Mouse (Mus musculus): ENCODE data around the gene Lzts2.
"Not testable (repeated sequence)": the region's sequence is repeated elsewhere in the genome, so short reads cannot be mapped to it uniquely, and the experiment has no call there.

Gene Lzts2

GRCm38 (mm10) chr19:45026958-45027670, 12.9 kb downstream of the Lzts2 start:
- no peak for DNase-seq

GRCm38 (mm10) chr19:45027848-45028247, 13.6 kb downstream of the Lzts2 start:
- DNase-seq = no peak

GRCm38 (mm10) chr19:45028746-45029145, 14.5 kb downstream of the Lzts2 start:
- DNase-seq = no peak

- DNase-seq = no peak
These were observed 15.4 kb downstream of the Lzts2 start for GRCm38 (mm10) chr19:45029571-45029970.

GRCm38 (mm10) chr19:45030111-45030510, 15.9 kb downstream of the Lzts2 start:
- DNase-seq = peak; percentile 70

- peak; percentile 71 for DNase-seq
These were observed 16.8 kb downstream of the Lzts2 start for GRCm38 (mm10) chr19:45030746-45031693.

GRCm38 (mm10) chr19:45031780-45032179, 17.6 kb downstream of the Lzts2 start:
- peak; percentile 72 for DNase-seq

GRCm38 (mm10) chr19:45032570-45033332, 18.5 kb downstream of the Lzts2 start:
- DNase-seq = no peak

- DNase-seq = peak; percentile 62
These were observed 22.7 kb downstream of the Lzts2 start for GRCm38 (mm10) chr19:45036867-45037266.

- DNase-seq = not testable (repeated sequence)
These were observed 24.0 kb downstream of the Lzts2 start for GRCm38 (mm10) chr19:45038198-45038597.

GRCm38 (mm10) chr19:45040214-45040613, 26.0 kb downstream of the Lzts2 start:
- DNase-seq = no peak

GRCm38 (mm10) chr19:45044389-45044927, 30.2 kb downstream of the Lzts2 start:
- DNase-seq = no peak

GRCm38 (mm10) chr19:45045236-45045635, 31.0 kb downstream of the Lzts2 start:
- DNase-seq = no peak

- DNase-seq = no peak
These were observed 31.4 kb downstream of the Lzts2 start, which contains the start of gene Pdzd7 for GRCm38 (mm10) chr19:45045651-45046050. Gene Pdzd7, minus strand, starts transcription at chr19:45045717.

- peak; percentile 83 for DNase-seq
These were observed 32.5 kb downstream of the Lzts2 start for GRCm38 (mm10) chr19:45046523-45047321.

GRCm38 (mm10) chr19:45047417-45047934, 33.3 kb downstream of the Lzts2 start, which contains the start of gene Sfxn3:
Gene Sfxn3, plus strand, starts transcription at chr19:45047503.
- peak; percentile 88 for DNase-seq

- DNase-seq = peak; percentile 61
These were observed 33.9 kb downstream of the Lzts2 start for GRCm38 (mm10) chr19:45047935-45048643.

GRCm38 (mm10) chr19:45048644-45049365, 34.6 kb downstream of the Lzts2 start:
- no peak for DNase-seq

- no peak for DNase-seq
These were observed 35.3 kb downstream of the Lzts2 start for GRCm38 (mm10) chr19:45049523-45049922.

- no peak for DNase-seq
These were observed 39.2 kb downstream of the Lzts2 start for GRCm38 (mm10) chr19:45053451-45053850.
